Mouse (Mus musculus) brain, embryonic 14.5 days (tissue): ENCODE measurements at regions not wholly inside any gene's neighbourhood (a gene's known extent, or its start where the extent isn't known, plus 50 kb on each side); places are given as distances from the start of the nearest gene placed in this dataset.

Experiments
- CTCF ChIP-seq: fragments of 200-500 bp; IDR thresholded peaks from 2 replicates; pipeline ENCODE4 v1.5.1; 2012; ENCODE audit warnings: inconsistent platforms, mild to moderate bottlenecking, moderate library complexity, borderline replicate concordance; ENCODE audit not compliant: insufficient read depth, insufficient read length; ENCODE audit errors: extremely low read depth
- POLR2A ChIP-seq: fragments of 200-500 bp; IDR thresholded peaks from 2 replicates; pipeline ENCODE4 v1.6.1; 2012; ENCODE audit warnings: mild to moderate bottlenecking, inconsistent platforms, borderline replicate concordance; ENCODE audit not compliant: poor library complexity, insufficient read depth, insufficient read length, severe bottlenecking; ENCODE audit errors: extremely low read depth

GRCm38 (mm10) chr10:7275357-7275756 lies 63.3 kb upstream of the Cnksr3 start:
- TF ChIP-seq CTCF (no peak), POLR2A (no peak)
